Mouse (Mus musculus) left cerebral cortex, postnatal 25 days (tissue): ENCODE measurements around the gene Pou3f3. TPM values are rescaled to one million over a fixed set of nuclear protein-coding genes. Genes with fewer than 3 reads are reported as not detected.

Experiments
- DNase-seq, 2 experiments: peaks; one replicate each; pipeline ENCODE4 v3.0.0; 2022; ENCODE audit warnings: low spot score in 2 of 2, mixed read lengths in 1 of 2
- intact Hi-C: fragments of 180-260 bp; cut with DNase I; formaldehyde crosslinking; loops from one replicate; pipeline ENCODE4 v1.15.1; 2025
- total RNA-seq, 2 experiments: library from RNA; stranded (reverse); gene quantifications; 2 replicates each; pipeline ENCODE4 v1.2.3; 2021

Gene Pou3f3
- total RNA-seq, 2 experiments from 2014 or later: 57.6 to 59.5 TPM

GRCm38 (mm10) chr1:42693101-42693715 is 2.4 kb upstream of the Pou3f3 start:
- intact Hi-C loops: loop anchor here (2.0 to 10.0 kb wide), 5 partner anchors 794 to 1658 kb away; no protein-coding TSS in a partner anchor
- peak; percentile 55 to 68 for DNase-seq

GRCm38 (mm10) chr1:42693852-42694251 is 1.7 kb upstream of the Pou3f3 start:
- intact Hi-C loops: loop anchor here (2.0 to 10.0 kb wide), 9 partner anchors 433 to 1659 kb away; no protein-coding TSS in a partner anchor

GRCm38 (mm10) chr1:42694290-42694664 is 1.3 kb upstream of the Pou3f3 start:
- intact Hi-C loops: loop anchor here (2.0 to 10.0 kb wide), 8 partner anchors 433 to 1659 kb away; no protein-coding TSS in a partner anchor
- DNase-seq: peak; percentile 51 to 80

More at GRCm38 (mm10) chr1:42693852-42694251, 1.7 kb upstream of the Pou3f3 start:
- DNase-seq: peak; percentile 67 to 81

- intact Hi-C loops: loop anchor here (2.0 to 10.0 kb wide), 10 partner anchors 434 to 1818 kb away; no protein-coding TSS in a partner anchor
- DNase-seq: peak; percentile 65 to 66
These were observed 647 bp upstream of the Pou3f3 start for GRCm38 (mm10) chr1:42694665-42695577.

- DNase-seq: peak; percentile 42 to 45
- intact Hi-C loops: loop anchor here (5.0 to 10.0 kb wide), 3 partner anchors 1024 to 1819 kb away; no protein-coding TSS in a partner anchor
These were observed 933 bp downstream of the Pou3f3 start for GRCm38 (mm10) chr1:42696371-42697031.

GRCm38 (mm10) chr1:42697321-42697755 is 1.8 kb downstream of the Pou3f3 start:
- intact Hi-C loops: loop anchor here (5.0 to 10.0 kb wide), 3 partner anchors 1025 to 1820 kb away; no protein-coding TSS in a partner anchor
- DNase-seq: peak in 1 of 2 experiments; percentile 30

- DNase-seq: peak; percentile 60 to 67
- intact Hi-C loops: loop anchor here (5.0 to 10.0 kb wide), 3 partner anchors 1026 to 1821 kb away; no protein-coding TSS in a partner anchor
These were observed 2.4 kb downstream of the Pou3f3 start for GRCm38 (mm10) chr1:42697756-42698583.

- no peak for DNase-seq
These were observed 3.2 kb downstream of the Pou3f3 start for GRCm38 (mm10) chr1:42698584-42699333.

GRCm38 (mm10) chr1:42699471-42699871 is 3.9 kb downstream of the Pou3f3 start:
- DNase-seq: peak in 1 of 2 experiments; percentile 42
- intact Hi-C loops: loop anchor here (5.0 to 10.0 kb wide), 3 partner anchors 1027 to 1822 kb away; no protein-coding TSS in a partner anchor

More at GRCm38 (mm10) chr1:42698584-42699333, 3.2 kb downstream of the Pou3f3 start:
- intact Hi-C loops: loop anchor here (5.0 to 10.0 kb wide), 3 partner anchors 1026 to 1821 kb away; no protein-coding TSS in a partner anchor

- no peak for DNase-seq
- intact Hi-C loops: no loop called here
These were observed 4.6 kb downstream of the Pou3f3 start for GRCm38 (mm10) chr1:42700171-42700570.

GRCm38 (mm10) chr1:42700815-42701214 is 5.2 kb downstream of the Pou3f3 start:
- no peak for DNase-seq
- intact Hi-C loops: no loop called here

- intact Hi-C loops: no loop called here
- DNase-seq: no peak
These were observed 6.5 kb downstream of the Pou3f3 start for GRCm38 (mm10) chr1:42701833-42702611.

GRCm38 (mm10) chr1:42702984-42703383 is 7.4 kb downstream of the Pou3f3 start:
- intact Hi-C loops: no loop called here
- no peak for DNase-seq

- DNase-seq: no peak
- intact Hi-C loops: no loop called here
These were observed 7.9 kb downstream of the Pou3f3 start for GRCm38 (mm10) chr1:42703424-42703823.

GRCm38 (mm10) chr1:42703851-42704613 is 8.5 kb downstream of the Pou3f3 start:
- DNase-seq: peak in 1 of 2 experiments; percentile 28
- intact Hi-C loops: no loop called here
